Mouse (Mus musculus) stomach, embryonic 14.5 days (tissue): ENCODE results near the gene Epas1. TPM values are rescaled to one million over a fixed set of nuclear protein-coding genes. Genes with fewer than 3 reads are reported as not detected.

ENCODE experiments used
- ATAC-seq: fragments of 200-750 bp; cut with Nextera tagmentation; 2 replicates; pipeline ENCODE4 v1.8.0; 2017; ENCODE audit warnings: low read depth, moderate TSS enrichment; ENCODE audit not compliant: insufficient number of reproducible peaks, insufficient read depth, low FRiP score
- H3K27ac ChIP-seq: fragments of 300-500 bp; sonication (generic); 2 replicates; pipeline ENCODE4 v1.5.1; 2014; ENCODE audit warnings: mild to moderate bottlenecking, low read length, moderate library complexity, mixed read lengths
- H3K27me3 ChIP-seq: fragments of 300-500 bp; sonication (generic); 2 replicates; pipeline ENCODE4 v1.6.1; 2014; ENCODE audit warnings: low read length, control low read depth, mixed read lengths; ENCODE audit not compliant: control insufficient read depth, insufficient read depth
- H3K36me3 ChIP-seq: fragments of 300-500 bp; sonication (generic); 2 replicates; pipeline ENCODE4 v1.6.1; 2014; ENCODE audit warnings: mild to moderate bottlenecking, control low read depth, low read length, moderate library complexity, mixed read lengths; ENCODE audit not compliant: control insufficient read depth, insufficient read depth
- H3K4me1 ChIP-seq: fragments of 300-500 bp; sonication (generic); 2 replicates; pipeline ENCODE4 v1.6.1; 2014; ENCODE audit warnings: low read length, control low read depth, mixed read lengths; ENCODE audit not compliant: control insufficient read depth, insufficient read depth
- H3K4me2 ChIP-seq: fragments of 300-500 bp; sonication (generic); replicated peaks from 2 replicates; pipeline ENCODE4 v1.6.1; 2014; ENCODE audit warnings: low read depth, low read length, control low read depth
- H3K4me3 ChIP-seq: fragments of 300-500 bp; sonication (generic); 2 replicates; pipeline ENCODE4 v1.5.1; 2014; ENCODE audit warnings: low read depth, low read length, control low read depth
- H3K9ac ChIP-seq: fragments of 300-500 bp; sonication (generic); replicated peaks from 2 replicates; pipeline ENCODE4 v1.6.1; 2014; ENCODE audit warnings: low read depth, mild to moderate bottlenecking, control low read depth, low read length, moderate library complexity, mixed read lengths
- H3K9me3 ChIP-seq: fragments of 300-500 bp; sonication (generic); 2 replicates; pipeline ENCODE4 v1.6.1; 2016; ENCODE audit warnings: low read depth, low read length, control low read depth; ENCODE audit not compliant: control insufficient read depth
- WGBS: fragments of 180-500 bp; shearing (Covaris S2); extraction: QIAGEN DNeasy Blood & Tissue Kit; methylation state at CpG from one replicate; pipeline ENCODE4 v1.1.7; 2014; 5-methylcytosine and 5-hydroxymethylcytosine counted together
- polyA plus RNA-seq: library from polyadenylated mRNA; unstranded; fragments of >200 nt; fragmentation: Nextera tagmentation; extraction: Ambion mirVana; gene quantifications from 2 replicates; pipeline ENCODE4 v1.2.1, GENCODE M21; 2014

Epas1 gene
- polyA plus RNA-seq, 1 experiment from 2014 or later, result 8.4 TPM

- Histone ChIP-seq H3K27me3 (no peaks in the 10 kb centered on the region), H3K36me3 (no peaks in the 10 kb centered on the region), H3K4me2 (no peak overlapping the region), H3K4me3 (no peak overlapping the region), H3K4me1 (no peaks in the 10 kb centered on the region), H3K27ac (no peak overlapping the region), H3K9ac (no peak overlapping the region), H3K9me3 (no peaks in the 10 kb centered on the region)
- no peak for ATAC-seq
- 82% methylated on average over 13 of the region's 13 CpGs for WGBS
Observed at GRCm38 (mm10) chr17:86829383-86830175, 76.1 kb downstream of the Epas1 start.

GRCm38 (mm10) chr17:86830893-86831292, 77.4 kb downstream of the Epas1 start:
- no peaks in the 10 kb centered on the region for H3K9me3 ChIP-seq
- no peak for ATAC-seq
- H3K27ac ChIP-seq, result no peak overlapping the region
- no peak overlapping the region for H3K4me2 ChIP-seq
- no peaks in the 10 kb centered on the region for H3K36me3 ChIP-seq
- H3K27me3 ChIP-seq, result no peaks in the 10 kb centered on the region
- H3K4me1 ChIP-seq, result no peaks in the 10 kb centered on the region
- no peak overlapping the region for H3K4me3 ChIP-seq
- 83% methylated on average over 12 of the region's 12 CpGs for WGBS
- H3K9ac ChIP-seq, result no peak overlapping the region

GRCm38 (mm10) chr17:86832562-86833327, 79.2 kb downstream of the Epas1 start:
- no peaks in the 10 kb centered on the region for H3K27me3 ChIP-seq
- H3K36me3 ChIP-seq, result no peaks in the 10 kb centered on the region
- H3K4me2 ChIP-seq, result no peak overlapping the region
- no peak overlapping the region for H3K27ac ChIP-seq
- no peak overlapping the region for H3K9ac ChIP-seq
- ATAC-seq, result no peak
- no peaks in the 10 kb centered on the region for H3K9me3 ChIP-seq
- H3K4me1 ChIP-seq, result no peaks in the 10 kb centered on the region
- WGBS, result 69% methylated on average over 19 of the region's 19 CpGs
- H3K4me3 ChIP-seq, result no peak overlapping the region

- no peak for ATAC-seq
- Histone ChIP-seq H3K4me3 (no peak overlapping the region), H3K36me3 (no peaks in the 10 kb centered on the region), H3K27me3 (no peaks in the 10 kb centered on the region), H3K9ac (no peak overlapping the region), H3K27ac (no peak overlapping the region), H3K4me1 (no peaks in the 10 kb centered on the region), H3K9me3 (no peaks in the 10 kb centered on the region), H3K4me2 (no peak overlapping the region)
- 88% methylated on average over 10 of the region's 10 CpGs for WGBS
Observed at GRCm38 (mm10) chr17:86833945-86834344, 80.4 kb downstream of the Epas1 start.

GRCm38 (mm10) chr17:86839308-86839707, 85.8 kb downstream of the Epas1 start:
- Histone ChIP-seq H3K4me1 (no peaks in the 10 kb centered on the region), H3K27ac (no peak overlapping the region), H3K4me3 (no peak overlapping the region), H3K9me3 (no peaks in the 10 kb centered on the region), H3K9ac (no peak overlapping the region), H3K27me3 (no peaks in the 10 kb centered on the region), H3K36me3 (no peaks in the 10 kb centered on the region), H3K4me2 (no peak overlapping the region)
- 81% methylated on average over 5 of the region's 5 CpGs for WGBS
- no peak for ATAC-seq

- H3K36me3 ChIP-seq, result no peaks in the 10 kb centered on the region
- H3K4me2 ChIP-seq, result no peak overlapping the region
- no peaks in the 10 kb centered on the region for H3K4me1 ChIP-seq
- WGBS, result 59% methylated on average over 9 of the region's 9 CpGs
- H3K27ac ChIP-seq, result no peak overlapping the region
- H3K9me3 ChIP-seq, result no peaks in the 10 kb centered on the region
- ATAC-seq, result no peak
- H3K9ac ChIP-seq, result no peak overlapping the region
- H3K27me3 ChIP-seq, result no peaks in the 10 kb centered on the region
- no peak overlapping the region for H3K4me3 ChIP-seq
Observed at GRCm38 (mm10) chr17:86850700-86851337, 97.3 kb downstream of the Epas1 start.

- Histone ChIP-seq H3K9ac (no peak overlapping the region), H3K4me1 (no peaks in the 10 kb centered on the region), H3K36me3 (no peaks in the 10 kb centered on the region), H3K27me3 (no peaks in the 10 kb centered on the region), H3K27ac (no peak overlapping the region), H3K4me3 (no peak overlapping the region), H3K4me2 (no peak overlapping the region), H3K9me3 (no peaks in the 10 kb centered on the region)
- no peak for ATAC-seq
- 74% methylated on average over 2 of the region's 2 CpGs for WGBS
Observed at GRCm38 (mm10) chr17:86851782-86852181, 98.3 kb downstream of the Epas1 start.

- Histone ChIP-seq H3K9me3 (no peaks in the 10 kb centered on the region), H3K9ac (no peak overlapping the region), H3K4me2 (no peak overlapping the region), H3K27me3 (no peaks in the 10 kb centered on the region), H3K27ac (no peak overlapping the region), H3K4me3 (no peak overlapping the region), H3K4me1 (no peaks in the 10 kb centered on the region), H3K36me3 (no peaks in the 10 kb centered on the region)
- WGBS, result 77% methylated on average over 13 of the region's 13 CpGs
- ATAC-seq, result no peak
Observed at GRCm38 (mm10) chr17:86852591-86853031, 99.1 kb downstream of the Epas1 start.
